Mouse (Mus musculus) intestine, embryonic 14.5 days (tissue): Measurements from ENCODE around the gene Edem3. TPM values are rescaled to one million over a fixed set of nuclear protein-coding genes. Genes with fewer than 3 reads are reported as not detected.
"Not testable (repeated sequence)": the region's sequence is repeated elsewhere in the genome, so short reads cannot be mapped to it uniquely, and the experiment has no call there.

Source experiments
- ATAC-seq: fragments of 200-750 bp; cut with Nextera tagmentation; replicated peaks from 2 replicates; pipeline ENCODE4 v1.8.0; 2017; ENCODE audit warnings: low read depth, moderate number of reproducible peaks, moderate TSS enrichment, moderate library complexity; ENCODE audit not compliant: low FRiP score, low TSS enrichment
- DNase-seq: peaks from one replicate; pipeline ENCODE4 v3.0.0-alpha.2; 2018; ENCODE audit warnings: low spot score
- H3K27ac ChIP-seq: fragments of 300-500 bp; sonication (generic); 2 replicates; pipeline ENCODE4 v1.5.1; 2014; ENCODE audit warnings: low read depth, mild to moderate bottlenecking, control low read depth
- H3K27me3 ChIP-seq: fragments of 300-500 bp; sonication (generic); replicated peaks from 2 replicates; pipeline ENCODE4 v1.6.1; 2014; ENCODE audit warnings: low read length, control low read depth; ENCODE audit not compliant: control insufficient read depth, insufficient read depth
- H3K36me3 ChIP-seq: fragments of 300-500 bp; sonication (generic); 2 replicates; pipeline ENCODE4 v1.6.1; 2014; ENCODE audit warnings: low read length, control low read depth; ENCODE audit not compliant: control insufficient read depth, insufficient read depth
- H3K4me1 ChIP-seq: fragments of 300-500 bp; sonication (generic); replicated peaks from 2 replicates; pipeline ENCODE4 v1.6.1; 2014; ENCODE audit warnings: low read length, control low read depth, mixed read lengths; ENCODE audit not compliant: control insufficient read depth, insufficient read depth
- H3K4me2 ChIP-seq: fragments of 300-500 bp; sonication (generic); 2 replicates; pipeline ENCODE4 v1.6.1; 2014; ENCODE audit warnings: low read length
- H3K4me3 ChIP-seq: fragments of 300-500 bp; sonication (generic); 2 replicates; pipeline ENCODE4 v1.5.1; 2014; ENCODE audit warnings: low read depth, low read length, control low read depth, mixed read lengths
- H3K9ac ChIP-seq: fragments of 300-500 bp; sonication (generic); 2 replicates; pipeline ENCODE4 v1.6.1; 2014; ENCODE audit warnings: mild to moderate bottlenecking, low read length
- H3K9me3 ChIP-seq: fragments of 300-500 bp; sonication (generic); 2 replicates; pipeline ENCODE4 v1.6.1; 2016; ENCODE audit warnings: low read length, control low read depth; ENCODE audit not compliant: control insufficient read depth
- WGBS: fragments of 180-500 bp; shearing (Covaris S2); extraction: QIAGEN DNeasy Blood & Tissue Kit; methylation state at CpG from one replicate; pipeline ENCODE4 v1.1.7; 2014; 5-methylcytosine and 5-hydroxymethylcytosine counted together
- polyA plus RNA-seq: library from polyadenylated mRNA; unstranded; fragments of >200 nt; fragmentation: Nextera tagmentation; extraction: Ambion mirVana; gene quantifications from 2 replicates; pipeline ENCODE4 v1.2.1, GENCODE M21; 2014

The Edem3 gene
- polyA plus RNA-seq, 1 experiment from 2014 or later, result 17.1 TPM

DNA sequence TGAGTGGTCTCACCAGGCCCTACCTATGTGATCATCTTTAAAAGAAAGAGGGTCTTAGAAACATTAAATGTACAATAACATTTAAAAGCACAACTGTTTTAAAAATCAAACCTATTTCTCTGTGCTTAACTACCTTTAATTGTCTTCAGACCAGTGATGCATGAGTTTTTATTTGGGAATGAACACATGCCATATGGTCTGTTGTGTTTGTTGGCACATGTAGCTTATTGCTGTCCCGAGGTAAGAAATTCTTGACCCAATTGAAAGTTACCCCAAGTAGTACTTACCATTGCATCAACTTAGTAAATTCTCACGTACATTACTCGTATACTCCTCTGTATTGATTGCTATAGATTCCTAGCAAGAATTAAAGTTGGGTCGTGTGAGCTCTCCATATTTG, 80.1 kb downstream of the Edem3 start:
- H3K9ac ChIP-seq, result no peak overlapping the region
- 95% methylated on average over 4 of the region's 4 CpGs for WGBS
- no peaks in the 10 kb centered on the region for H3K36me3 ChIP-seq
- ATAC-seq (no peak), DNase-seq (no peak)
- peaks cover 8% of the 10 kb centered on the region for H3K9me3 ChIP-seq
- H3K4me3 ChIP-seq, result no peak overlapping the region
- H3K27ac ChIP-seq, result no peak overlapping the region
- no peak overlapping the region for H3K4me2 ChIP-seq
- no peaks in the 10 kb centered on the region for H3K4me1 ChIP-seq
- no peaks in the 10 kb centered on the region for H3K27me3 ChIP-seq

DNA sequence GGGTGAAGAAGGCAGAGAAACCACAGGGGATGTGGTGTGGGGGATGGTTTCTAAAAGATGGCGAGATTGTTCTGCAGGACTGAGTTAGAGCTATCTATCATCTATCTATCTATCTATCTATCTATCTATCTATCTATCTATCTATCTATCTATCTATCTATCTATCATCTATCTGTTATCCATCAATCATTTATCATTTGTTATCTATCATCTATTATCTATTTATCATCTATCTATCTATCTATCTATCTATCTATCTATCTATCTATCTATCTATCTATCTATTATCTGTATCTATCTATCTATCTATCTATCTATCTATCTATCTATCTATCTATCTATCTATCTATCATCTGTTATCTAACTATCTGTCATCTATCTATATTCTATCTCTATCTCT, 85.2 kb downstream of the Edem3 start:
- DNase-seq, H3K4me1 ChIP-seq, H3K9ac ChIP-seq, H3K27me3 ChIP-seq, ATAC-seq, H3K9me3 ChIP-seq, H3K4me2 ChIP-seq, H3K4me3 ChIP-seq, H3K36me3 ChIP-seq, H3K27ac ChIP-seq: not testable (repeated sequence)
- 100% methylated on average over 1 of the region's 1 CpGs for WGBS

DNA sequence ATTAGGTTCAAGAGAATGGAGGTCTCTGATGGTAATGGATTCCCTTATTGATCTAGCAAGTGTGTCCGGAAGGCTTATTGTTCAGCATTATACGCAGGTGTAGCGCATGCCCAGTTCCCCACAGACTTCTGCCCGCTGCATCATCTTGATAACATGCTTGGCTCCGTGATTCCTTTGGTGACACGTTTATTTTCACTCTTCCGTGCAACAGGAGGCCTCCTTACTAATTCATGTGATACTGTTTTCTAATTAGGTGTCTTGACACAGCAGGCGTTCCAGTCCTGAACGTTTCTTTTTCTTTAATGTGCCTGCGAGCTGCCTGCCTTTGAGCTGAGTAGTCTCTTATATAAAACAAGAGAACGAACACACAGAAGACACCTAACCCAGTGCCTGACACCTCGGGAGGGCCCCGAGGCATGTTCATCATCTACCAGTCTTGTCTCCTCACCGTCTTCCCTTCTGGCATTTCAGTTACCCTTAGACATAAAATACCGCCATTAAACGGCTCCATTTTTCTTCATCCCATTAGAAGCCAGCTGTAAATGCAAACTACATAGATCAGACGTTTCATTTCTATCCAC, 90.2 kb downstream of the Edem3 start:
- ATAC-seq, result no peak
- WGBS, result 83% methylated on average over 17 of the region's 17 CpGs
- Histone ChIP-seq H3K9ac (no peak overlapping the region), H3K36me3 (no peaks in the 10 kb centered on the region), H3K27me3 (no peaks in the 10 kb centered on the region), H3K4me1 (no peaks in the 10 kb centered on the region), H3K27ac (no peak overlapping the region), H3K4me3 (no peak overlapping the region), H3K4me2 (no peak overlapping the region), H3K9me3 (no peaks in the 10 kb centered on the region; the same call in 1 of the 2 replicates)
- DNase-seq, result no peak

DNA sequence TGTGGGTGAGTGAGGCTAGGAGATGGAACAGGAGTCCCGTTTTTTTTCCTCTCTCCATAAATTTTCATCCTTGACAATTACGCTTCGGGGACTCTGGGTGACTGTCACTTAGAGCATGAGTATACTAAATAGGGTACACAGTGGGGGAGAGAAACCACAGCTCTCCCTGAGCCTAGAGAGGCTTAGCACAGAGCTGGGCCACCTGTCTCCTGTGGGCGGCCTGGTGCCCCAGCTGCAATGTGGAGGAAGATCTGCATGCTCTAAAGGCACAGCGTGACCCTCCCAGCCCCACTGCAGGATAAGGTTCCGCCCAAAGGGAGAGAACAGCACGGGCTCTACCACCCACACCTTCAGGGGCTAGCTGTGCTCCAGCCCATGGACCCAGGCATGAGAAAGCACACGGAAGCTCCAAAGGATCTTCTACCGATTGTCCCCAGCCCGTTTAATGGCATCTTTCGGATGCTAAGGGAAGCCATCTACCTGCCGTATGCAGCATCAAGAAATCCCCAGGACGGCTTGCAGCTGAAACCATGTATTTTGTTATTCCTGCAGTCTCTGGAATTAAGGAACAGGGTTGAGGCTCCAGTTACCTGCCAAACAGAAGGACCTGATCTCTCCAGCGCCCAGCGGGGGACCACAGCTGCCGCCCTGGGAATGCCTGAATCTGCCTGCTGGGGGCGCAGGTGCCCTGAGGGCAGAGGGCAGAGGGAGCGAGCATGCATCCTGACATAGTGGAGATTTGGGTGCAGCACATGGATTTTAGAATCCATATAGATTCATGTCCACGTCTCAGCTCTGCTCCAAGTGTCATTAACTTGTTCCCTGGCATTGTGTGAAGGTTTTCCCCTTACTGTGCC, 91.0 kb downstream of the Edem3 start:
- WGBS, result 70% methylated on average over 19 of the region's 19 CpGs
- no peak overlapping the region for H3K4me3 ChIP-seq
- H3K27ac ChIP-seq, result no peak overlapping the region
- DNase-seq (no peak), ATAC-seq (no peak)
- no peaks in the 10 kb centered on the region; the same call in 1 of the 2 replicates for H3K9me3 ChIP-seq
- no peaks in the 10 kb centered on the region for H3K4me1 ChIP-seq
- no peak overlapping the region for H3K4me2 ChIP-seq
- H3K9ac ChIP-seq, result no peak overlapping the region
- no peaks in the 10 kb centered on the region for H3K36me3 ChIP-seq
- H3K27me3 ChIP-seq, result no peaks in the 10 kb centered on the region

DNA sequence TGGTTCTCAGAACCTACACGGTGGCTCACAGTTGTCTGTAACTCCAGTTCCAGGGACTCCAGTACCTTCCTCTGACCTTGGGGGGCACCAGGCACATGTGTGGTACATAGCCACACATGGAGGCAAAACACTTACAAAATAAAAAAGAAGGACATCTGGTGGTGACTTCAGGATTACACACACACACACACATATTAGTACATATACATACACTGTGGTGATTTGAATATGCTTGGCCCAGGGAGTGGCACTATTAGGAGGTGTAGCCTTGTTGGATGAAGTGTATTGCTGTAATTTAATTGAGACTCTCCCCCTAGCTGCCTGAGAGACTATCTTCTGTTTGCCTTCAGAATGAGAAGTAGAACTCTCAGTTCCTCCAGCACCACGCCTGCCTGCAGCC, 93.1 kb downstream of the Edem3 start:
- no peaks in the 10 kb centered on the region; the same call in 1 of the 2 replicates for H3K9me3 ChIP-seq
- WGBS, result 89% methylated on average over 2 of the region's 2 CpGs
- no peaks in the 10 kb centered on the region for H3K27me3 ChIP-seq
- no peaks in the 10 kb centered on the region for H3K4me1 ChIP-seq
- no peak for ATAC-seq
- no peaks in the 10 kb centered on the region for H3K36me3 ChIP-seq
- no peak overlapping the region for H3K4me3 ChIP-seq
- H3K9ac ChIP-seq, result no peak overlapping the region
- no peak overlapping the region for H3K27ac ChIP-seq
- DNase-seq, result no peak
- H3K4me2 ChIP-seq, result no peak overlapping the region

DNA sequence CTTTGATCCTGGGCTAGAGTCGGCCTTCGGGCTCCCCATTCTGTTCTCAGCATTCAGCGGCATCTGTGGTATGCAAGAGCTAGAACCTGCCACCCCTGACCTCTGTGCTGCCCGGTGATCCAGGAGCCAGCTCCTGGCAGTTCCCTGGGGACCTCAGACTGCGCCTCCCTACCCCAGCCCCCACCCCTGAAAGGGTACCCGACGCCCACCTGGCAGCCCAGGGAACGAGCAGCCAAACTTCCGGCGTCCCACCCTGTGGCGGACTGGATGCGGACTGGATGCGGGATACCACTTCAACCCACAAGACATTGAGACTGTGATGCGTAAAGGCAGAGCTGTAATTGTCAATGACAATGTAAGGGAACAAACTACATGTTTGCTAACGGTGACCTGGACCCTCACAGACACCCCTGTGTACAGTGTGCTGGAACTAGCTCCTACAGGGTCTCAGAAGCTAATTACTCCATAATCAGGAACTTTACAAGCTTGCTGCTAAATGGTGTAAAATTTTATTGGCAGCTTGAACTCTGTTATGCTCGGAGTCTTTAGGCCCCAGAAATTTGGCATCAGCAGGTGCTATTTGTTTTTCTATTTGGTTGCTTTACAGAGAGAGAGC, 94.9 kb downstream of the Edem3 start:
- H3K4me3 ChIP-seq, result no peak overlapping the region
- 85% methylated on average over 16 of the region's 16 CpGs for WGBS

DNA sequence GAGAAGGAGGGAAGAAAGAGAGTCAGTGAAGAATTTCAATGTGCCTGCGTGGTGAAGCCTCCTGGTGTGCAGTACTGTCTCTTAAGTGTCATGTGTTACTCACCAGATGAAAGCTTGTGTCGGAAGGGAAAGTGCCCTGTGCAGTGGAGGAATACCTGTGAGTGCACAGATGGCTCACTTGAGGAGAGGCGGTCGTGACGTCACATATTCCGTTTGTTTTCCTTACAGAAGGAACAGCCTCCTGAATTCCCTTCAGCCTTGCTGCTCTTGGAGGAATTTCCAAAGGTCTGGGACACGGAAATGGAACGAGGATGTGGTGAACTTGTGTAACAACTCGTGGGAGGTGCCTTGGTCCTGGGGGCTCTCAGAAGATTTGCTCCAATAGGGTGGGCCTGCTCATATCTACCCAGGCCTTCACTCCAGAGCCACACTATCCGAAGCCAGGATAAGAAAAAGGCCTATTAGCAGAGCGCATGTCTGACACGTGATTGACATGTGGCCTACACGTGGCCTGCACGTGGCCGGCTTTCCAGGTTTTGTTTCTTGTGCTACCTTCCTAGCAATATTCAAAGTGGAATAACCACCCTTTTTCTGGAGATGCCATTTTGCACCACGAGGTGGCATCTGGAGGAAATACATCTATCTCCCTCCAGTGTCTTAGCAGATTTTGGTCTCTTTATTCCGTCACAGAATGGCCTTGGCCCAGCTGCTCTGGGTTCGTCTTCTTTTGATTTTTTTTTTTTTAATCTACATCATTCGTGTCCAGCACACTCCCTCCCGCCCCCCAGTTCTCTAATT, 96.1 kb downstream of the Edem3 start:
- 85% methylated on average over 20 of the region's 20 CpGs for WGBS
- Histone ChIP-seq H3K27ac (no peak overlapping the region), H3K36me3 (no peaks in the 10 kb centered on the region), H3K27me3 (no peaks in the 10 kb centered on the region), H3K4me1 (no peaks in the 10 kb centered on the region), H3K9me3 (no peaks in the 10 kb centered on the region; the same call in 1 of the 2 replicates), H3K9ac (no peak overlapping the region), H3K4me2 (no peak overlapping the region), H3K4me3 (no peak overlapping the region)
- DNase-seq, result no peak
- no peak for ATAC-seq

More for the DNA sequence above, 94.9 kb downstream of the Edem3 start:
- H3K36me3 ChIP-seq, result no peaks in the 10 kb centered on the region
- H3K4me2 ChIP-seq, result no peak overlapping the region
- H3K9ac ChIP-seq, result no peak overlapping the region
- no peak overlapping the region for H3K27ac ChIP-seq
- H3K27me3 ChIP-seq, result no peaks in the 10 kb centered on the region
- no peak for DNase-seq
- H3K4me1 ChIP-seq, result no peaks in the 10 kb centered on the region
- no peaks in the 10 kb centered on the region; the same call in 1 of the 2 replicates for H3K9me3 ChIP-seq
- ATAC-seq, result no peak

DNA sequence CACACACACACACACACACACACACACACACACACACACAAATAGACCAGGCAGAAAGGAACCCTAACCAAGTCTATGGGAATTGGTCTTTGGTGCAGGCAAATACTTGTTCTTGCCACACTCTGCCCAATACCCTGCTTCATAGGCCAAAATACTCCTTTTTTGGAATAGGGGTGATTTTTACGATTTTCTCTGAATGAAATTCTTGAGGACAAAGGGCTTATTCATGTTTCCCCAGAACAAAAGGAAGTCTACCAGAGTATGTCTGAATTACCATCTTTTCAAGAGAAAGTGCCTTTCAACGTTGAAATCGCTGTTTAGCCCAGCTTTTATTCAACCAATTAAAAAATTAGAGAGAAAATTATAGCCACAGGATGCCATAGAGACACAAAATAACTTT, 96.8 kb downstream of the Edem3 start:
- Histone ChIP-seq H3K4me1 (no peaks in the 10 kb centered on the region), H3K9ac (no peak overlapping the region), H3K4me2 (no peak overlapping the region), H3K36me3 (no peaks in the 10 kb centered on the region), H3K27me3 (no peaks in the 10 kb centered on the region), H3K27ac (no peak overlapping the region), H3K9me3 (no peaks in the 10 kb centered on the region; the same call in 1 of the 2 replicates), H3K4me3 (no peak overlapping the region)
- ATAC-seq, result no peak
- 86% methylated on average over 3 of the region's 3 CpGs for WGBS
- no peak for DNase-seq
